Mouse (Mus musculus): ENCODE measurements around the gene Zmynd19. TPM values are rescaled to one million over a fixed set of nuclear protein-coding genes. Genes with fewer than 3 reads are reported as not detected.

The Zmynd19 gene
- total RNA-seq (2021) = 10 to 100 TPM; 15.8 to 19.6 TPM
- long read RNA-seq, experiment 1, partial matches to known transcripts = 1 of 4 reads
- long read RNA-seq, experiment 1, other reads (novel, unspliced or antisense) = 0 of 4 reads
- long read RNA-seq, experiment 2, transcript Zmynd19-201 (6 exons, 3,903 nt) = major isoform, 5 of 6 reads
- long read RNA-seq, experiment 2, partial matches to known transcripts = 0 of 6 reads
- long read RNA-seq, experiment 2, other reads (novel, unspliced or antisense) = 1 of 6 reads

DNA sequence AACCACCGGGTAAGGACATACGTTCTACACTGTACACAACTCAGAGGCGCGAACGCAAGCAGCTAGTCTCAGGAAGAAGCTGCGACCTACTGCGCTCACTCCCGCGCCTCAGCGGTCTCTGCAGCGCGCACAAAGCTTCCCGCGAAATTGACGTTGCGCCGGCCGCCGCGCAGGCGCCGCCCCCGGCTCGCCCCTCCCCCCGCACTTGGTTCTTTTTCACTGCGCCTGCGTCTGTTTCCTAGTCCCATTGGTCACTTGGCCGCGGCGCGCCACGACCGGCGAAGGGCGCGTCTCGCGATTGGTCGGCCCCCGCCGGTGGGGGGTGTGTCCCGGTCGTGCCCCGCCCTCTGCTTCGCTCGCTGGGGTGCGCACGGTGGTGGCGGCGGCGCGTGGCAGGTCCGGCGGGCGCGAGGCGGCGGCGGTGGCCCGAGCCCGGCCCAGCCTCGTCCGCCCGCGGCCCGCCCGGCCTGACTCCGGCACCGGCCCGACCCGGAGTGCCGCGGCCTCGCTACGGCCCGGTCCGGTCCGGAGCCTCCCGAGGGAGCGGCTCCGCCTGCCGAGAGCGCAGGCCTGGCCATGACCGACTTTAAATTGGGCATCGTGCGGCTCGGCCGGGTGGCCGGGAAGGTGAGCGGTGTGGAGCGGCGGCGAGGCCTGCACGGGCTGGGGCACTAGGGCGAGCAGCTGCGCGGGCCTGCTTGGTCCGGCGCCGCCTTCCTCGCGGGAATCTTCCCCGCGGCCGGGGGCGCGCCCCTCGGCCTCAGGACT, at the start of gene Zmynd19:
Gene Zmynd19 (plus strand): TSS at position 372 of the 768 bp plus-strand sequence.
- intact Hi-C loops (cut with DNase I; ENCODE audit: low total_unique reads) = no loop called here
- DNase-seq = peak; percentile 98

DNA sequence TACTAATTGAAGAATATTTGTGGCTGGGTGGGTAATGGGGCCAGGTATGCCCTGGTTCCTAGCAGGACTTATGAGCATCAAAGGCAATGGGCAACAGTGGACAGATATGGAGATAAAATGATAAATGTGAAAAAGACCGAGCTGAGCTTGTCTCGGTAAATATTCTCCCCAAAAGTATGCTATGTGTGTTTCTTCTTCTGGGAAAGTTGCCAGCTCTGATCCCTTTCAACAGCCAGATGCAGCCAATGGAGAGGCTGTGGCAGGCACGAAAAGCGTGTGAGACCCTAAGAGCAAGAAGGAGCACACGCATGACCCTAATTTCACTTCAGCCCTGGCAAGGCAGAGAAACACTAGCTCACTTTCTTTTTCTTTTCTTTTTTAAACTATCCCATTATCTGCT, 48.5 kb upstream of the Zmynd19 start:
- DNase-seq = no peak
- intact Hi-C loops (cut with DNase I; ENCODE audit: low total_unique reads) = no loop called here

DNA sequence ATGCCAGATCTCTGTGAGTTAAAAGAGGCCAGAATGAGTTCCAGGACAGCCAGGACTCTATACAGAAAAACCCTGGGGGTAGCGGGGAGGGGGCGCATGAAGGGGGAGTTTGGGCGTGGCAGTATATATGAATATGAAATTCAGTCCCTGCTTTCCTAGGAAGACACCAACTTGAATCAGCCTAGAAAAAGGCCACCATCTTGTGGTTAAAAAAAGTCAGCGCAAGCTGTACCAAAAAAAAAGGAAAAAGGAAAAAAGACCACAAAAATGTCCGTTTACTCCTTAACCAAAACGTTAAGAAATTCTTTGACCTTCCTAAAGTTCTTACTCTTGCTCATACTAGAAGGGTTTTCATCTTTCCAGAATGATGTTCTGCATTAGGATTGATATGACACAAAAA, 46.6 kb upstream of the Zmynd19 start:
- intact Hi-C loops (cut with DNase I; ENCODE audit: low total_unique reads) = no loop called here
- DNase-seq = no peak

DNA sequence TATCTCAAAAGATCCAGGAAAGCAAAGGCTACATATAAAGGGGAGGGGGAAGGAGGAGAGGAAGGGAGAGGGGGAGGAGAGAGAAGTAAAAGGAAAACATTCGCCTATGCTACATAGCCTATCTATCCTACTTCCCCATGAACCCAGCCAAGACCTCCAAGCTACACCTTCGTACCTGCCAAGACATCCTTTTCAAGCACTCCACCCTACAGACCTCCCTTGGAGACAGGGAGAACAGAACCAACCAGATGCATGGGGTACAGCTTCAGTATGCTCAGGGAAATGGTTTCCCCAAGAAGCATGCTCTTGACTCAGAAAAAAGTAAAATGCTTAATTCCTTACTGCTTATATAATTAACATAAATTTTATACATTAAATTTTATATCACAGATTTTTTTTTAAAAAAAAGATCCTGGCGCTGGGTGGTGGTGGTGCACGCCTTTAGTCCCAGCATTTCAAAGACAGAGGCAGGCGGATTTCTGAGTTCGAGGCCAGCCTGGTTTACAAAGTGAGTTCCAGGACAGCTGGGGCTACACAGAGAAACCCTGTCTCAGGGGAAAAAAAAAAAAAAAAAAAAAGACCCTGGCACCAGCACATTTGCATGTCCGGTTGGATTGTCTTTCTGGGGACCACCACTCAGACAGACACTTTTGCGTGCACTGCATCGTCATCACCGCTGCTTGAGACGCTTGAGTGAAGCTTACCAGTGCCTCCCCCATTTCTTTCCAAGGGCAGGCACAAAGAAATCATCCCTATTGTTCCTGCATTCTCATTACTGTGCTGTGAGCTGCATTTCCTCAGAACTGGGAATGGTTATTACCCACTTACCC, 44.6 kb upstream of the Zmynd19 start:
- no peak for DNase-seq

DNA sequence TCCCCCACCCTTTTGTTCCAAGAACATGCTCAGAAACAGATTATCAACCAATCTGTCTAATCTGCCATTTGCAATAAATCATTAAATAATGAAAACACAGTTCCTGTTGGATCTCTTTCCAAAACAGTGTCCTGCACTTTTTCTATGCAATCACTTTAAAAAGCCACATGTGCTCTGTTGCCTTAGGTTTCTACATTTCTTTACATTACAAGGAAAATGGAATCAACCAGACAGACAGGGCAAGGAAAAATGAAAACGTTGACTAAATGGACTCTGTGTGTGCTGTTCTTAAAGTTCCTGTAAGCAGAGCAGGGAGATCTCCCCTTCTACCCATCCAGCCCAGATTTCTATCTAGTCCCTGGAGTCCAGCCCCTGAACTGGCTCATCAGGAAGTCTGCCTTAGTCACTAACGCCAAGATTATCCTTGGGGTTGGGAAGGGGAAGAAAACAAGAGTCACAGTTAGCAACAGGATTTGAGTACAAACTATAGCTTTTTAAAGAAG, 43.9 kb upstream of the Zmynd19 start:
- no peak for DNase-seq
- intact Hi-C loops (cut with DNase I; ENCODE audit: low total_unique reads) = no loop called here

More for the DNA sequence above, 44.6 kb upstream of the Zmynd19 start:
- intact Hi-C loops (cut with DNase I; ENCODE audit: low total_unique reads) = no loop called here

DNA sequence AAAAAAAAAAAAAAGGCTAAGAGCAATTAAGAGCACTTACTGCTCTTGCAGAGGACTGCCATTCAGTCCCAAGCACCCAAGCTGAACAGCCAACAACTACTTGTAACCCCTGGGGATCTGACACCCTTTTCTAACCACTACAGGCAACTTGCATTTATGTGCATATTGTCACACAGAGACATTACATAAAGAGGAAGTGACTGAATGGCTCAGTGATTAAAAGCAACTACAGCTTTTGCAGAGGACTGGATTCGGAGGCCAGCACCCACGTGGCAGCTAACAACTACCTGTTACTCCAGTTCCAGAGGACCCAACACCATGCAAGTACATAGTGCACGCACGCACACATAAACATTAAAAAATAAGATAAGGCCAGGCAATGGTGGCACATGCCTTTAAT, 39.1 kb upstream of the Zmynd19 start:
- intact Hi-C loops (cut with DNase I; ENCODE audit: low total_unique reads) = no loop called here
- DNase-seq = no peak

DNA sequence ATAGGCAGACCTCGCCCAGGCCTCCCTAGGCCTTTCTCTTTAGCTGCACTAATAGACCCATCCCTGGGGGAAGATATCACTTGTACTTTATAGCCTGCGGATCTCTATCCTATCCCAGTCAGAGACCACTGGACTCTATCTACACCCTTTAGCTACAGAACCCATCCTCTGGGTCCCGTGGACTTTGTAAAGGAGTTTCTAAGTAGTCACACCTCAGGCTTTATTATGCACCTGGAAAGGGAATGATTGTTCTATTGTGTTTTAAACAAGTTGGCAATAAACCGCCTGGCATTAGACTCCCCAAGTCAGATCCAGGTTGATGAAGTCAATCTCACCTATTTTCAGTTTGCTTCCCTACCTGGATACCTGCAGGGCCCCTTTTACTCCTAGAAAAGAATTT, 37.4 kb upstream of the Zmynd19 start:
- DNase-seq = no peak
- intact Hi-C loops (cut with DNase I; ENCODE audit: low total_unique reads) = no loop called here

DNA sequence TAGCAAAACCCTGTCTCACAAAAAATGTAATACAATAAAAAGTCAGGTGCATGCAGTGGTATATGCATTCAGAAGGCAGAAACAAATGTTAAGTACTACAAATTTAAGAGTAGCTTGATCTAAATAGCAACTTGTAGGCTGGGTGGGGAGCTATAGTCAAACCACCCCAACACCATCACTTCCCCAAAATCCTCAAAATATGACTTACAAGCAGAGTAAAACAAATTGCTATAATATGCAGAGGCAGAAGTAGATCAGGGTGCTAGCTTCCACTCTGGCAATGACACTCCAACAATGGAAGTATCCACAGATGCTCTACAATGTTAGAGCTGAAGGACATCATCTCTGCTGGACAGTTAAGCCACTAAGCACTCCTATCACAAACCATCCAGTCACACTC, 37.0 kb upstream of the Zmynd19 start:
- DNase-seq = no peak
- intact Hi-C loops (cut with DNase I; ENCODE audit: low total_unique reads) = no loop called here

DNA sequence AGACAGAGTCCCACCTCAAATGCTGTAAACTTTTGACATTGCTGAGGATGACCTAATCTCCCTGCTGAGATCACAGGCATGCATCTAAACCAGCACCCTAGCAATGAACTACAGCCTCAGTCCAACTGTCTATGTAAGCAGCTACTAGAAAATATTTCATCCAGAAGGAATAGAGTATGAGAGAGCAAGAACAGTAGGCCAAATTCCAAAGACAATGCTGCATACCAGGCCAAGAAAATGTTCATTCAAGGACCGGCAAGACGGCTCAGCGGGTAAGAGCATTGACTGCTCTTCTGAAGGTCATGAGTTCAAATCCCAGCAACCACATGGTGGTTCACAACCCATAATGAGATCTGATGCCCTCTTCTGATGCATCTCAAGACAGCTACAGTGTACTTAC, 34.8 kb upstream of the Zmynd19 start:
- intact Hi-C loops (cut with DNase I; ENCODE audit: low total_unique reads) = no loop called here

DNA sequence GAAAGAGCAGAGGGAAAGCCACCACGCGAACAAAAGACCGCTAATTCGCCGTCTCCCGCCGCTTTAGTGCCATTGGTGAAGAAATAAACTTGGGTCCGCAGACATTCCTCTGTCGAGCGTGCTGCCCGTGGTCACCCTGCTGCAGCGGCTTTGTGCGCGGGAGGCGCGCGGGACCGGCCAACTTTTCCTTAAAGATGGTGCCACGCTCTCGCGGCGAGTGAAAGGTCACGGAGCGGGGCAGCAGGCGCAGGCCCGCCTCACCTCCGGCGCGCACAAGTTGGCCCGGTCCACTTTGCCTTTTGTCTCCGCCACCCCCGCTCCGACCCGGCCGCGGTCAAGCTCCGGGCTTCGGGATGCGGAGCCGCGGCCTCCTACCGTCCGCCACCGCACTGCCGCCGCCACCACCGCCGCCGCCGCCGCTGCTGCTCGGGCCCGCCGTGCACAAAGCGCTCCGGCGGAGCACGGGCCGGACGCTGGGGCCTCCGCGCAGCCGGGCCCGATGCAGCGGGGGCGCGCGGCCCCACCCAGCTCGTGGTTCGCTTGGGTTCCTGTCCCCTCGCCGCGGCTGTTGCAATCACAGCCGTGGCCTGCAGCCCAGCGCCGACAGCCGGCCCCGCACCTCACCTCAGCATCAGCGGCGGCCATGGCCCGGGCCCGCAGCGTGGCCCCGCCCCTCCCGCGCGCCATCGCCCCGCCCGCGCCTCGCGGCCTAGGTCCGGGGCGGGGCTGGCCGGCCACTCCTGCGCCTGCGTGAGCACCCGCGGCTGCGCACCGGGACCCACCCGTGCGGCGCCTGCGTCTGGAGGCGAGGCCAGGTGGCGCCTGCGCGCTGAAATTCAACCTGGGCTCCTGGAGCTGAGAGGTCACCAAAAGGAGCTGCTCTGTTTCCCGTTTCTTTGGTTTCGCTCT, 30.4 kb upstream of the Zmynd19 start, which contains the start of gene Ehmt1:
Gene Ehmt1 (minus strand): TSS at position 685 of the 909 bp plus-strand sequence.
- intact Hi-C loops (cut with DNase I; ENCODE audit: low total_unique reads) = no loop called here
- peak; percentile 95 for DNase-seq

More for the DNA sequence above, 34.8 kb upstream of the Zmynd19 start:
- DNase-seq = no peak

DNA sequence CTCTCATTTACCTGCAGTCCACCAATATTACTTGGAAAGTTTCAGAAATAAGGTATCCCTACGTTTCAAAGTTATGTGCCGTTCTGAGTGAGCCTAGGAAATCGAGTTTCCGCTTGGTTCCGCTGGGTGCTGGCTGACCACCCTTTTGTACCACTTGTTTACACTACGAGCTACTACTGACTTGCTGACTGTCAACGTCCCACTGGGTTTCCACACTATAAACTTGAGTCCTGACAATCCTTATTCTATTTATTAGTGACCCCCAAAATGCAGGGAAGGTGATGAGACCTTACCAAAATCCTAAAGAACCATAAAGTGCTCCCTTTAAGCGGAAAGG, 29.8 kb upstream of the Zmynd19 start:
- no peak for DNase-seq
- intact Hi-C loops (cut with DNase I; ENCODE audit: low total_unique reads) = no loop called here

DNA sequence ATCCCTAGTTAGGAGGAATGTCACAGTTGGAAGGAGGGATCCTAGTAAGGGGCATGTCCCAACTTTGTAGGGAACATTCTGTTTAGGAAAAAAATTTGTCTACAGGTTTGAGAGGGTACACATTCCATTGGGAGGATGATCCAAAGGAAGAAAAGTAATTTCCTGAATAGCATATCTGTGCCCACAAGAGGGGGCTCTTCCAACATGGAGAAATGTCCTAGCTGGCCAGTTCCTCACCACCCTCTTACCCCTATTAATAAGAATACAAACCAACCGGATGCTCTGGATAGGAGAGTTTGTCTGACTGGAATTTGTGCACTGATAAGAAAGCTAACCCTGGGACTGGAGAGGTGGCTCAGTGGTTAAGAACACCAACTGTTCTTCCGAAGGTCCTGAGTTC, 26.0 kb upstream of the Zmynd19 start:
- no peak for DNase-seq
- intact Hi-C loops (cut with DNase I; ENCODE audit: low total_unique reads) = no loop called here

DNA sequence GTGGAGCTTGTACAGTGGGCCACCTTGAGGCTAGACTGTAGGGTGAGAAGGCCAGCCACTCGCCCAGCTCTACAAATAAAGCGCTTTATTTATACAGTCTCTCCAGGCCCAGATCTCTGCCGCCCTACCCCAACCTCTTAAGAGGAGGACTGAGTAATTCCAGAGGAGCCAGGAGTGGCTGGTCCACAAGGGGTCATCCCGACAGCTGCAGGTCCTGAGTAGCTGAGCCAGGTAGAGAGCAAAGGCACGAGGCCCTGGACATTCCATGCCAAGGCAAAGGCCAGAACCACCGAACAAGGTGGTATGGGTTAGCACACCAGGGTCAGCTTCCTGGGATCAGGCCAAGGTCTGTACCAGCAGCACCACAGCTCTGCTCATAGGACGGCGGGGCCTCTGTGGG, 24.3 kb upstream of the Zmynd19 start:
- DNase-seq = no peak
- intact Hi-C loops (cut with DNase I; ENCODE audit: low total_unique reads) = no loop called here

DNA sequence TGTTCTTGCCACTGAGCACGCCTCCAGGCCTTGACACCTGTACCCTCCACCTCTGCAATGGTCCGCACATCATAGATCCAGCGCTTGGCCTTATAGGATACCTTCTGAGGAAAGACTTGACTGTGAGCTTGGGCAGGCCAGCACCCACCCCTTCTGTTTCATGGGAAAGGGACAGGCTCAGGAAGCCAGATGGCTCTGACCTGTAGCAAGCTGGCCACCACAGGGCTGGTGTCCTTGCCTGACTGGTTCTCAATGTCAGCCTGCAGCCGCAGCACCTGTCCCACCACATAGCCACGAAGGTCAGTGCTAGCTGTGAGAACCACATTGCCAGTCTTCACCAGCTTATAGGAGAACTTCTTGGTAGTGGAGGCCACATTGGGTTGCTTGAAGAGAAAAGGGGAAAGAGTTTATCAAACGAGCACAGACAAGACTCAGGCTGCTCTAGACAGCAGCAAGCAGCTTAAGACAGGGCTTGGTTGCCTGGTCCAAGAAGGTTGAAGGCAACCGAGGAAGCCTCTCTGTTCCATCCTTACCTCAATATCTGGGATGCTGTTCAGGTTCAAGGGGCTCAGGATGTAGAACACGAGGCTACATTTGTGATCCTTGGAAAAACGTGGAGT, 23.1 kb upstream of the Zmynd19 start:
- intact Hi-C loops (cut with DNase I; ENCODE audit: low total_unique reads) = no loop called here
- no peak for DNase-seq

DNA sequence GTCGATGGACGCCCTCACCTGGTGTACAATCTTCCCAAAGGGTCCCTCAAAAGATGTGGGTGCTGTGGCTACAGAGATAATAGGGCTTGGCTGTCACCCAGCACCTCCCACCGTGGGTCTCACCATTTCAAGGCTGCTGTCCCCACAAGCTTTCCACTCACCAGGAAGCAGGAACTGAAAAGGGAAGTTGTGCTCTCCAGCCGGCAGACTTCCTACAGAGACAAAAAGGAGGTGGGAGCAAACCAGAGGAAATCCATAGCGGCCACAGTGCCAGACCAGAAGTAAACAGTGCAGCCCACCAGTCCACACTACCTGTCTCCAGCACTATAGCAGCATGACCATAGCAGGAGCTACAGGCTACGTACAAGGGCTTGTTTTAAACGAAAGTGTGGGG, 22.6 kb upstream of the Zmynd19 start:
- no peak for DNase-seq

DNA sequence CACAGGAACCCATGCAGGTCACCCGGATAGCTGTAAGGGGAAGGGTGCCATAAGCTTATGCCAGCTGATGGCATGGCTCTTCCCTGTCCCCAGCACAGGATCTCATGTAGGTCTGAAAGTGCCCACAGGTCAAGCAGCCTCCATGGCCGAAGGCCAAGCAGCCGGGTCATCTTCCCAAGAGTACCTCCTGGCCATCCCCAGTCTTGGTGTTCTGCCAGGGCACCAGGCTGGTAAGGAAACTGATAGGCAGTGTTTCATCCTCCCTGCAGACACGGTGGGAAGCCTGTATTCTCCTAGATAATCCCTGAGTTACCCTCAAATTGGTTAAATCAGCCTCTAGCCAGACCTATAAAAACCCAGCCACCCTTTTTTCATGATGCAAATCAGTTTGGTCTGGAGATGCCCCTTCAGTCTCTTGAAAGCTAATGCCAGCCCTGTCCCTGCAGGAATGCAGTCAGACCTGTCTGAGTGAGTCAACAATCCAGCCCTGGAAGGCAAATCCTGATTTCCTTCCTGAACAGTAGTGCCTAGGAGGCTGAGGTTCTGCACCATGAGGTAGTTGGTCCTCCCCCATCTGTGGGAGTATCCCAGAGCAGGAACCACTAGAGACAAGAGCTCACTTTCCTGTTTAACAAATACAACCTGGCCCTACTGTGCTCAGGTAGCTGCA, 21.6 kb upstream of the Zmynd19 start:
- intact Hi-C loops (cut with DNase I; ENCODE audit: low total_unique reads) = no loop called here
- DNase-seq = peak; percentile 62

More for the DNA sequence above, 22.6 kb upstream of the Zmynd19 start:
- intact Hi-C loops (cut with DNase I; ENCODE audit: low total_unique reads) = no loop called here

DNA sequence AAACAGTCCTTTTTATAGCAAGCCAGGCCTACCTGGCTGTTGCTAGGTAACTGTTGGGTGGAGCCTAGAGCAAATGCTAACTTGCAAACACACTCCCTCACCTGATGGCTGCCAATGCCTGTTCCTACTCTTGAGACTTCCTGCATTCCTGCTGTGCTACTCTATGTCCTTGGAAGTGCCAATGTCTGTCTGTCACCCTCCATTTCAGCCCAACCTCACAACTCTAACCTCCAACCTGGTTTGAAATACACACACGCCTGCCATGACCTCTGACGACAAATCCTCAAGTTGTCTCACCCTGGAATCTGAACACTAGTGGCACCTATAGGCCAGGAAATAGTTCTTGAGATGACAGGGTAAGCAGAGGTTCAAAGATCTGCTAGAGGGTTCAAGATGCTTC, 20.5 kb upstream of the Zmynd19 start:
- intact Hi-C loops (cut with DNase I; ENCODE audit: low total_unique reads) = no loop called here

DNA sequence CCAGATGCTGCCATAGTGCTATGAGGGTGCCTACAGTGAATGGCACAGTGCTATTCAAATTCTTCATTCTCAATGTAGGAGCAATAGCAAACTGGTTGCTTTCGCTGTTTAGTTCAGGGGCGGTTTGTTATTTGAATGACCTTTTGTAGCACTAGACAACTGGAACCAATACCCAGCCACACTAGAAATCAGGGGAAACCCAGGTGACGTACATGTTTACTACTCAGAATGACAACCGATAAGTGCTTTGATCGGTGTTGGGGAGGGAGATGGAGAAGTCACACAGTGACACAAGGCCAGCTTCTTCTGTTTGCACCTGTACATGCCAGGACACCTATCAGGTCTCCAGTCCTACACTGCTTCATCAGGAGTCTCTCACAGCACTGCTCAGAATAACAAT, 20.0 kb upstream of the Zmynd19 start:
- no peak for DNase-seq
- intact Hi-C loops (cut with DNase I; ENCODE audit: low total_unique reads) = no loop called here

More for the DNA sequence above, 20.5 kb upstream of the Zmynd19 start:
- no peak for DNase-seq

All from gastrocnemius, postnatal 14 days (tissue).